Mouse (Mus musculus): Measurements from ENCODE around the gene Farp1.
A peak's percentile ranks its signal among the peaks of the same experiment; 100 is the strongest.

The Farp1 gene

DNA sequence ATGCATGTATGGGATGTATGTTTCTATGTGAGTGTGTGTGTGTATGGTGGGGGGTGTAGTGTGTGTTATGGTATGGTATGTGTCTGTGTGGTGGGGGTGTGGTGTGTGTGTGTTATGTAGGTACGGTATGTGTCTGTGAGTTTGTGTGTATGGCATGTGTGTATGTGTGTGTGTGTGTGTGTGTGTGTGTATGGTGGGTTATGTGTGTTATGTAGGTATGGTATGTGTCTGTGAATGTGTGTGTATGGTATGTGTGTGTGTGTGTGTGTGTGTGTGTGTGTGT lies 185.0 kb downstream of the Farp1 start:
- DNase-seq (ENCODE audit: low spot score), result no peak

DNA sequence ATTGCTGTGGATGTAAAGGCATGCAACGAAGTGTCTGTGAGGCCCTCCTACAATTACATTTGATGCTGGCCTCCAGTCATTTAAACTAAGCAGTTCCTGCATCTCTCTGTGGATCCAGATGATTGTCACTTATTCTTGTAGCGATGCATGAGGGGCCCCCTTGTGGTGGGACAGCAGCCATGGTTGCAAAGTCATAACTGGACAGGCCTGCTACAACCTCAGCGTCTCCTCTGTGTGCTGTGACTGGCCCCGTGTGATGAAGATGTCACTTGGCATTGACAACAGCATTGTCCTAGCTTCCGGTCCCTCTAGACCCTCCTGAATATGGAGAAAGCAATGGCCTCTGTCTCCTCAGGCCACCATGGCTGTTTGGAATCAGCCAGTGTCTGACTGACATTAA lies 185.7 kb downstream of the Farp1 start:
- DNase-seq (ENCODE audit: low spot score), result peak; percentile 76

DNA sequence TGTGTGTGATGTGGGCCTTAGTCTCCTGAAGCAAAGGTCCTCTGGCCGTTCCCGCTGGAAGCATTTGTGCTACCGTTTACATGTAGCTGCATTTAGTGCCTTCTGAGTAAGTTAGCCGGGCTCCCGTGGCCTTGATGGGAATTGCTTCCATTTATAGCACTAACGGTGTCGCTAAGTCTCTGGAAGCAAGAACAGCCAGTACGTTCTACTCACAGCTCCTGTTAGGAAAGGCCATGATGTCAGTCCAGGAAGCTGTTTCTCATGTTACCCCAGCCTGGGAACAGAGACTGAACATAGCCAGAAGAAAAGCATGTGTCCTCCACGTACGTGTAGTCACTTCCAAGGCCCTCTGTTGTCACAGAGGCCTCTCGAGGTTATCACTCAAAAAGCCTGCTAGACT lies 190.8 kb downstream of the Farp1 start:
- DNase-seq (ENCODE audit: low spot score), result no peak

DNA sequence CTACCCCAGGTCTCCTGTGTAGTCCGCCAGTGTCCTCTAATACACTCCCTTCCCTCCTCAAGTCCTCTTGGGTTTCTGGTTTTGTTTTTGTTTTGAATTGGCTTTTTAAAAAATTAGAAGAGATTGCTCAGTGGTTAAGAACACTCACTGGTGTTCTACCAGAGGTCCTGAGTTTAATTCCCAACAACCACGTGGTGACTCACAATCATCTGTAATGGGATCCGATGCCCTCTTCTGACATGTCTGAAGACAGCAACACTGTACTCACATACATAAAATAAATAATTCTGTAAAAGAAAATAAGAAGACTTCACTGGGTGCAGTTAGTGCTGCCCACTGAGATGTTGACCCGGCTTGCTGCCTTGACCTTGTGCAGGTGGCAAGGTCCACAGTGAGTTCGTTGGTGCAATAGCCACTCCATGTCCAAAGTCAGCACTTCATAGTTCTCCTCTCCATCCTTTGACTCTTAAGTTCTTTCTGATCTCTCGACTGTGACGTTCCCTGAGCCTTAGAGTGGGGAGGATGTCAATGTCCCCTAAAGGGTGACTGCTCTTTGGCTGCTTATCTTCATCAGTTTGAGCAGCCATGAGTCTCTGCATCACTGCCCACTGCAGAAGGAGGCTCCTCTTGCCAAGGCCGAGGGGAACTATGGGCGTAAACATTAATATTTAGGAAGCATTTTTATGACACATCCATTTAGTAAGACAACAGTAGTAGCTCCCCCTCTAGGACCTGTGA lies 194.2 kb downstream of the Farp1 start:
- no peak for DNase-seq (ENCODE audit: low spot score)

DNA sequence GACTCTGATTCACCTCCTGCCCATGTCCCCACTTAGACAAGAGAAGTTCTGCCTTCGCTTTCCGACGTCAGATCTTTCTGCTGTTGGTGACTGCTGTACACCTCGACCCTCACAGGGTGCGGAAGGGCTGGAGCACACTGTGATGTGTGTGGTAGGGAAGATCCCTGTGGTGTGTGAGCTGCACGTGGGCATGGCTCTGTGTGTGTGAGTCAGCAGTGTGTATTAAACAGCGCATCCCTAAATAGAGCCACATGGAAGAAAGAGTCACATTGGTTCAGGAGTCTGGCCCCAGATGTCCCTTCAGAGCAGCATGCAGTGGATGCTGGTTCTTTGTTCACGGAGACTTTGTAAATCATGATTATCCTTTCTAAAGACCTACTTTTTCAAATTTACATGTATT lies 196.2 kb downstream of the Farp1 start:
- DNase-seq (ENCODE audit: low spot score), result no peak

DNA sequence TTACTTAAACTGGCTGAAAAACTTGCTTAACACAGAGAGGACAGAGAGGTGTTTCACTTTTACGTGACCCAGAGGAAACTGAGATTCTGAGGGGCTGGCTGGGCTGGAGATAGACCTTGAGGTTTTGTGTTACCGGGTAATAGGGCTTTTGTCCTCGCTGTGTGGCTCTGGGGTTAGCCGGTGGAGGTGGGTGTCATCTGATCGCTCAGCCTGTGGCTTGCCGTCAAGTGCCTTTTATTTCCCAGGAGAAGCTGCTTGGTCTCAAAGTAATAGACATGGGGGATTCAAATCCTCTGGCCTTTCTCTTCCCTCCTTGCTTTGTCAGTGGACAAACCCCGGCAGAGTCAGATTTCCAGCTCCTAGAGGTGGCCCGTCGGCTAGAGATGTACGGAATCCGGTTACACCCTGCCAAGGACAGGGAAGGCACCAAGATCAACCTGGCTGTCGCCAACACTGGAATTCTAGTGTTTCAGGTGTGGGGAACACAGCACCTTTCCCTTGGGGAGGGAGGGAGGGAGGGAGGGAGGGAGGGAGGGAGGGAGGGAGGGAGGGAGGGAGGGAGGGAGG lies 199.8 kb downstream of the Farp1 start:
- no peak for DNase-seq (ENCODE audit: low spot score)

DNA sequence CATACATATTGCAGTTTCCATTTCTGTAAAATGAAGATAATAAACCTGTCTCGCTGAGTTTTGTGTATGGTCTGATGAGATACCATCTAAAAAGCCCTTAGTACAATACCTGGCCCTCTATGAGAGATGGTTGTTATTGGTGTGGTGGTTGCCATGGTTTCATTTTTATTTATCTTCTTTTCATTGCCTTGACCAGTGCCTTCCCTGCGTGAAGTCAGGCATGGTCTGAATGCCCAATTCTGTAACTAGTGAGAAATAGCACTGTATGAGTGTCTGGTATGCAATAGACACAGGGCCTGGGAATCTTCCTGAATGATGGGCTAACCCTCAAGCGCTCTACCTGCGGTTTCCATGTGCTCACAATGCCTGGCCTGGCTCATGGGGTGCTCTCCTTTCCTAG lies 201.7 kb downstream of the Farp1 start:
- no peak for DNase-seq (ENCODE audit: low spot score)

DNA sequence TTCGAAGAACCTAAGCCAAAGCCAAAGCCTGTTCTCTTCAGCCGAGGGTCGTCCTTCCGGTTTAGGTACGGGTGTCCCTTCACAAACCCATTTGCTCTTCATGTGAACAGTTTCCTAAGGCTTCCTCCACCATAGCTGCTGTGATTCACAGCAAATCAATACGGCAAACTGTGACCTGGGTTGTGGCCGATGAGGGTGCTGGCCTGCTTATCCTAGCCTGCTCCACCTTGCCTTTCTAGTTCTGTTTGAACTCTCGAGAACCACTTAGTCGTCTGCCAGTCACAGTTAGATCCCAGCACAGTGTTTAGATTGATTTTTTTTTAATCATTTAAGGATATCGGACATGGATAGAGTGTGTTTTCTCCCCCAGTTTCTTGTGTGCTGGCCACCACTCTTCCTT lies 203.7 kb downstream of the Farp1 start:
- DNase-seq (ENCODE audit: low spot score), result no peak

DNA sequence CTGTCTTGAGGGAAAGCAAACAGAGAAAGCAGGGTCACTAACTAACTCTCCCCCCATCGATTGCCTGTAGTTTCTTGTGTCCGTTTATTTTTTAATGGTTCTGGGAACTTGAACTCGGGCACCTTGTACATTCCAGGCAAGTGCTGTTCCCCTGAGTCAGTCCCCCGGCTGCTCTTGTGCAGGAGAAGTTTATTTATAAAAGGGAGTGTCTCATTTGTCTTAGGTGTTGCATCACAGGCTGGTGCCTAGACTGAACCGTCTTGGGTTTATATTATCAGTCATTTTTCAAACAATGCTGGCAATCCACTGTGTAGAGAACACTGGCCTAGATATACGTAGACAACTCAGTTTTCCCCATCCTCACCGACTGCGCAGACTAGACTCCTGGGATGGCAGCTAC lies 204.4 kb downstream of the Farp1 start:
- peak; percentile 47 for DNase-seq (ENCODE audit: low spot score)

DNA sequence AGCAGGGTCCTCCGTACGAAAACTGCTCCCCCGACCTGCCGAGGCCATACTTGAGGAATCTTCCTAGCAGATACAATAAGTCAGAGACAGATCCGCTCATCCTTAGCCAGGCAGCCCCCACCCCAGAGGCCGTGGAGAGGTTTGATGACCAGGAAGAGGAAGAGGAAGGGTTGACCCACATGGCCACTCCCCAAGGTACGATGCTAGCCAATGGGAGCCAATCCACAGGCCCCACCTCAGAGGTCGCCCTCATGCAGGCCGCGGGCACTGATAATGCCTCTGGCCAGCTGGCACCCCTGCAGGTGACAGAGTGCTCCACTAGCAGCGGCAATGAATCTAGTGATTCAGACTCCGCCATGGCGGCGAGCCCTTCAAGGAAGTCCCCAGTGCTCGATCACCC lies 209.1 kb downstream of the Farp1 start:
- DNase-seq (ENCODE audit: low spot score), result no peak

DNA sequence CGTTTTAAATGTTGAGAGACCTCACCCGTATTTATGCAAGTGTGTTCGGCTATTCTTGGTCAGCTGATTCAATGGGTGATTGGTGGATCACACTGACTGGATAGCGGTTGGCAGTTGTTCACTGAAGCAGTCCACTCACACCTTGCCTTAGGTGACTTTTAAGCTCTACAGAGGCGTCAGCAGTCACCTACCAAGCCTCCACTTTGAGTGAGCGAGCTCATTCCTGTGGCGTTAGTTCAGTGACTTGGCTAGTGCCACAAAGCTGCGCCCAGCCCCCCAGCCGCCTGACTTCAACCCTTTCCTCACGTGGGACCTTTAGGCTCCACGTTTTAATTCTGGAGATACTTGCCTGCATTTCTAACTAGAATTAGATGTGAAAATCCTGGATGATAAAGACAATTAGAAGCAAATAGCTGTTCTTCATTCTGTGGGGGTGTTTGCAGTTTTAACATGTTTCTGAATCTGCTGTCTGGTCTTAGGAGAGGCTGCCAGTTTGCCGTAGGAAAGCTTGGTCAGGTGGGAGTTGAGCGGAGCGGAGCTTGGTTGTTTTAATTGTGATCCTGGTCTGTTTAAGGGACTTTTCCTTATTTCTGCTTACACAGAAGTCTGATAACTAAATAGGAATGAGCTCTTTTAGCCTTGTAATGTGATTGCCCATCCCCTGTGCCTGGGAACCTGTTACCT lies 211.2 kb downstream of the Farp1 start:
- DNase-seq (ENCODE audit: low spot score), result peak; percentile 32

DNA sequence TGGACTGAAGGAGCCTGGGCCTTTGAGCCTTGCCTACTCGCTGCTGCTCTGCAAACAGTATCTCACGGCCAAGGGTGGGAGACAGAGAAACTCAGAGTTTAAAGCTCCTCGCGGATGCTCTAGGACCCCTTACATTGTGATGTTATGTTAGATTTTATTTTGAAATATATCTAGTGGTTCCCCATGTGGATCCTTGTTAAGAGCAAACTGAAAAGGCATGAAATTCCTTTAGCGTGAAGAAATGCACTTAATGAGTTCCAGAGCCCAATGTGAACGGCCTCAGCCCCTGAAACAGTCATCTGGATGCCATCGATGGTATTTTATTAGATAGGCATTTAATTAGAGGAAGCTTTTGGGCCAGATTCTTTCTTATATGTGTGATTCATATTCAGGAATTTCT lies 212.3 kb downstream of the Farp1 start:
- DNase-seq (ENCODE audit: low spot score), result no peak

DNA sequence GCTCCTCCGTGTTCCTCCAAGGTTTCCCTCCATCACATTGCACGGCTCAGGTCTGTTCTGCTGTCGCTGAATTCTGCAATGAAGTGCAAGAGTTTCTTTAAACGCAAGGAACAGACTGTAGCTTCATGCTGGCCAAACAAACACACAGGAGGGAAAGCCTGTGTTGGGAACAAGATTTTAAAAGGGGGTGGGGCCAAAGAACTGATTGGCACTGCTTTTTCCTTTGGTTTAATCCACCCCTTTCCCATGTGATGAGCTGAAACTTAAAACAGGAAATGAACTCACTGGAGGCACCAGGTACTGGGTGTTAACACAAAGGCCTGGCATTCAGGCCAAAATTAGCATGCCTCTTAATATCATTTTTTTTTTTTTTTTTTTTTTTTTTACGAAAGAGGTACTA lies 213.3 kb downstream of the Farp1 start:
- DNase-seq (ENCODE audit: low spot score), result no peak

DNA sequence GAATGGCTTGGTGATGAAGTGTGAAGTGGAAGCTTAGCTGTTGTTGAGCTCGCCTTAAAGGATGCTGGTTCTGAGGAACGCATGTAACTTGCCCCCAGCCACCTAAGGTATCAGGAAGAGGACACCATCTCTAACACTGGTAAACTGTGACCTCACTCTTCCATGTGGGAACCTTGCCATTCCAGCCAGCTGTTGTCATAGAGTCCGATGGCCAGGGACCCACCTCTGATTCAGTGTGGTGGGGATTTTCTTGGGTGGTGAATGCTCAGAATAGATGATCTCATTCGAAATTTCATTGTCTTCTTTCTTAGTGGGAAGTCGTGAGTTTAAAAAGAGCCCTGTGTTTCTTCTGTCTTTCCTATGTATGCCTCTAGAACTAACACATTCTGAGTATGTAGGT lies 216.1 kb downstream of the Farp1 start:
- DNase-seq (ENCODE audit: low spot score), result no peak

DNA sequence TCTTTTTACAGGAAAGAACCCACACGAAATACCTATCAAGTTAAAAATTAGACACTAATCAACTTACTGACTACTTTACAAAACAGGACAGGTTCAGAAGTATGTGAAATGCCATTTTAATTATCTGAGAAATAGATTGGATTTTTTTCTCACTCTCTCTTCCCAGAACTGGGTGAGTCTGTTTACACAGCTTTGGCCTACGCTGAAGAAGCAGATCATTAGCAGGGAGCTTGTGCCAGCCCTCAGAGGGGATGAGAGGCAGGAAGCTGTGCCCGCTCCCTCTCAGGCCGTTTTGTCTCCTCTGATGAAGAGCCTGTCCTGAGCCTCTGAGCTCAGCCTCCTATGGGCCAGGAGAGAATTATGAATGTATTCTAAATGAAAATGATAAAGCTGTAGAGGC lies 216.7 kb downstream of the Farp1 start:
- DNase-seq (ENCODE audit: low spot score), result no peak

DNA sequence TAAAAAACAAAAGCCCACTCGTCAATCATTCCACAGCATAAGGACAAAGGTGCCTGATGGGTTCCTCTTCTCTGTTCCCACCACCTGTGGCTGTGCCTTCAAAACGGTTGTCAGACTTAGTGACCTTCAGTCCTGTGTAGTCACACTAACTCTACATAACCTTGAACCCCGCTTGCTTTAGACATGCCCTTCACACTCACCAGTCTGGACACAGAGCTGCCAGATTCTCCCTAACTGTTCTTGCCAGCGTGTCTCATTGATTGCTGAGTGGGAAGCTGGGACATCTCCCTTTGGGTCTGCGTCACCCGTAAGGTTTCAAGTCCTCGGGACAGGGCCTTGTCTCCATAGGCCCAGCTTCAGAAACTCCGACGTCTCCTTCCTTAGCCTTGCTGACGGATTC lies 217.5 kb downstream of the Farp1 start:
- no peak for DNase-seq (ENCODE audit: low spot score)

DNA sequence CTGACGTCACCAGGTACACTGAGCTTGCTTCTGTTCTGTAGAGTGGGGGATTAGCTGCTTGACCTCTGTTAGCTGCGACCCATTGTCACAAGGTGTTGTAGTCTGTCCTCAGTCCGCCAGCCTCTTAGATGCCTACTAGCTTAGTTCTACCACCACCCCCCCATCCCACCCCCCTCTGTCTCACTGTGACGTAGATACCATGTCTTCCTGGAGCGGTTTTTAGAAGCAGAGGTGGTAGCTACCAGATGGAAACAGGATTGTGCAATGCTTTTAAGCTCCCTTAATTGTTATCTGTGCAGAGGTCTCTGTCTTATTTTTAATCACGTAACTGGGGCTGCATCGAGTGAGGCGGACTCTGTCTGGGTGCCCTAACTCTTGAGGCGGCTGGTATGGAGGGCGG lies 219.9 kb downstream of the Farp1 start:
- no peak for DNase-seq (ENCODE audit: low spot score)

DNA sequence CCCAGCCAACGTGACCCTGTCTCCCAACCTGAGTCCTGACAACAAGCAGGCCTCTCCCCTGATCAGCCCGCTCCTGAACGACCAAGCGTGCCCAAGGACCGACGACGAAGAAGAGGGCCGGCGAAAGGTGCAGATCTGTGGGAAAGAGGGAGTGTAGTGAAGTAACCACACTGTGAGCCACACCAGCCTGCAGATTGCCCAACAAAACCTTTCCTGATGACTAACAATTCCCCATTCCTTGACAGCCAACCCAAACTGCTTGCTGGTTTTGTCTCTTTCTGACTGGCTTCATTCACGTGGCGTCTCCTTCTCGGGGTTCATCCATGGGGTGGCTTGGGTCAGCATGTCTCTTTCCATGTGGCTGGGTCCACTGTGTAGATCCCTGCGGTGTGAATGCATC lies 220.5 kb downstream of the Farp1 start:
- no peak for DNase-seq (ENCODE audit: low spot score)

DNA sequence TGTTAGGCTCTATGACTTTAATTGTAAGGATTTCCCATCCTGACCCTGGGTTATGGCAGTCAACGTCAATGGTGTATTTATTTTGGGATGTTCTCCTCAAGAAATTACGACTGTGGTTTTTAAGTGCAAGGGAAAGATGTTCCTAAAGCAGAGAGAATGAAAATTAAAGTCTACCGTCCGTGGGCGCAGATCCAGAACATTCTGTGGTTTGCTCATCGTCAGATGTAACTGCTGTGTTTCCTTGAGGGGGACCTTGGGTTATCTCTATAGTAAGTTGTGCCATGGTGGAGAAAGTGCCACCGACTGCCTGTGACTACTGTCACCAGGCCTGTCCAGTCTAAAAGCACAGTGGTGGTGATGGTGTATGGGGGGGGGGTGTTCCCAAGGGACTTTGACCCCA lies 221.9 kb downstream of the Farp1 start:
- no peak for DNase-seq (ENCODE audit: low spot score)

DNA sequence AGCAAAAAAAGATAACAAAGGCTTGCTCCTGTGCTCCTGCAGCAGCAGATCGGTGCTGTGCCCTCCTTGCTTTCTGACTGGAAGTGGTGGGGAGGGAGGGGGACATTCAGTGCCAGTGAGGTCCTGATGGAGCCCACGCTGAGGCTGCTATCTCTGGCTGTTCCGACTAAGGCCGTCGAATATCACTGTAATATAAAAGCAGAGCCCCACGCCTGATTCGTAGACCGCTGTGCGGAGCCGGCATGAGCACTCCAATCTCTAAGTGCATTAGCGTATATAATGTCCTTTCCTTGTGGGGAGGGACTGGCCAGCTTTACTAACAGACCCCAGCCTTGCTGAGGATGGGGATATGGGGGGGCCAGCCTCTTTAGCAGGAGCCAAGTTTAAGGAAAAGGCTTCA lies 224.3 kb downstream of the Farp1 start:
- DNase-seq (ENCODE audit: low spot score), result no peak

DNA sequence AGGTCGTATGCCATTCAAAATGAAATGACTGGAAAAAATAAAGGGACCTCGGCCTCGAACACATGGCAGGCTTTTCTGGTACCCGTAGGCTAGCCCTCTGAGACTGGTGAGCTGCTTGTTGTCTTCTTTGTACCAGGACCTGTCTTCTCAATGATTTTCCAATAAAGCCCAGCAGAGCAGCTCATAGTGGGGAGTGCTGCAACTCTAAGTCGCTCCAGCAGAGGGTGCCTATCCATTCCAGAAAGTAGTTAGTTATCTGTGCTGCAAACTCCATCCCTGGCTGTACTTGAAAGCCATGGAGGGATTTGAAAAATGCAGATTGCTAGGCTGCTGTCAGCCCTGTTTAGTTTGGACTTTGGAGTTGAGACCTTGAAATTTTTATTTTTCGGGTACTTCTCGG lies 224.8 kb downstream of the Farp1 start:
- peak; percentile 38 for DNase-seq (ENCODE audit: low spot score)

DNA sequence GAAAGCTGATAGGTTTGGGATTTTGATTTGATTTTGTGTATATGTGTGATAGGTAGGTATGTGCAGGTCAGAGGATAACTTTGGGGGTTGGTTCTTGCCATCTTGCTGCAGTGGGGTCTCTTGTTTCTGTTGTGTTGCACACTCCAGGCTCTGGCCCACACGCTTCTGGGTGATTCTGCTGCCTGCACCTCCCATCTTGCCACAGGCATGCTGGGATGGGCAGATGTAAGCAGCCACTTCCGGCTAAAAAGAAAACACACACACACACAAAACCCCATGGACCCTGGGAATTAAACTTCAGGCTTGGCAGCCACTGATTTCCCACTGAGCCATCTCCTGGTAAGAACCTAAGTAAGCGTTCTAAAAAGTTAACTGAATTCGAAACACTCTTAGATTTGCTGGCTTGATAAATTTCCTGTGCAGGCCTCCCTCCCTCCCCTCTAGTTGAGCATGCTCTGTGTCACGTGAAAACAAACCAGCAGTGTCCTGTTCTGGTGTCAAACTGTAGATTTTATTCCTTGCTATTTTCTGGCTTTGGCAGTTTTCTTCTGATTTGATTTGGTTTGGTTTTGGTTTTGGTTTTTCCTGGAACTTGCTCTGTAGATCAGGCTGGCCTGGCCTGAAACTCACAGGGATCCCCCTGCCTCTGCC lies 226.4 kb downstream of the Farp1 start:
- DNase-seq (ENCODE audit: low spot score), result no peak

DNA sequence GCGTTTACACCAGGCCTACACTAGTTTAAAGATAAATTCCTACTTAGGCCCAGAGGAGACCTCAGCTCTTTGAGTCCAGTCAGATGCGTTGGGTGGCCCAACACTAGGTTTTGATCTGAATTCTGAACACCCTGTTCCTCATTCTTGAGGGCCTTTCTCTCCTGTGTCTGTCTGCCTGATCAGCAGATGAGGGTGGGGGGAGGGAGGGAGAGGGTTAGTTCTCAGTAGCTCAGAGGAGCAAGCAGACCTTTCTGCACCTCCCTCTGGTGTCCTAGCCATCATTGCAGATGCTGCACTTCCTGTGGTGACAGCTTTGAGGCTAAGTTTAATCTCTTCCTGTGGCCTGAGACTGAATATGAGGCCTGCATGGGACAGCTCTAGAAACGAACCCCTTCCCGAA lies 227.6 kb downstream of the Farp1 start:
- no peak for DNase-seq (ENCODE audit: low spot score)

DNA sequence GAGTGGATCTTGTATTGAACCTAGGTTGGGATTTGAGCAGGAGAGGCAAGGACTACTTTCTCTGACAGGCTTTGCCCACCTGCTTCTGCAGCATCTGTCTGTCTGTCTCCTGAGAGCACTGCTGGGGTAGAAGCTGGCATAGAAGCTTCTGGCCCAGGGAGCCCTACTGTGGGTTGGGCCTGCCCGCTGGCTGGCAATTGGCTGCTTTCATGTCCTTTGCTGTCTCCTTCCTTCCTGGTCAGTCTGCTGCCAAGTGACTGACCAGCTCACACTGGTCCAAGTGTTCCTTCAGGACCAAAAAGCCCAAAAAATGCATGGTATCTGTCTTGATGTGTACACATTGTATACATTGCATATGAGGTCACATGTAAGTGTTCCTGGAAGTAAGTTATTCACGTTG lies 228.9 kb downstream of the Farp1 start:
- no peak for DNase-seq (ENCODE audit: low spot score)
